Mouse (Mus musculus): ENCODE results near the gene Irak1bp1. TPM values are rescaled to one million over a fixed set of nuclear protein-coding genes. Genes with fewer than 3 reads are reported as not detected.

The Irak1bp1 gene
- polyA plus RNA-seq, 1 experiment from 2014 or later, result 38.3 TPM

DNA sequence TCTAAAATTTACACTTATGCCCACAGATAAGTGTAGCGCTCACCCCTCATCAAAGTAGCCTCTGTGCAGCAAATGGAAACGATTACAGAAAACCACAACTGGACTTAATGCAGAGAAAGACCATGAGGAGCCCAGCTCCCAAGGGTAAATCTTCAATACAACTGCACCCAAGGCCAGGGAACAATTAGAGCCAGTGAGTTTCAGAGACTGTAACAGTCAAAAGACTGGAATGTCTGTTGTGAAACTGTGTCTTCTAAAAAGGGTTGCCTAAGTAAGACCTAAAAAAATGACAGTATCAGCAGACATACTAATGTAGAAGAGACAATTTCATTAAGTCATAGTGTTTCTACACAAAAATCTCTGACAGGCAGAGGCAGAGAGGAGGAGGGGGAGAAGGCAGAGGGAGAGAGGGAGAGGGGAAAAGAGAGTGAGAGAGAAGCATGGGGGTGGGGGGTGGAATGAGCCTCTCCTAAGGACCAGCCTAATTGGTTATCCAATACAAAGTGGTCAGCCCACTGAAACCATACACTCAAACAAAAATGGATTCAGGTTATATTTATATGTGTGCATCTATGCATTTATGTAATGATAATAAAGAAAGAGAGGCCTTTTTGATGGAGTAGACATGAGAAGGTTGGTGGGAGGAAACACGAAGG lies 32.6 kb downstream of the Irak1bp1 start:
- no peak overlapping the region for H3K4me3 ChIP-seq (replicated peaks; ENCODE audit: low read length)
- H3K4me2 ChIP-seq (replicated peaks), result no peak overlapping the region
- peaks cover 11% of the 10 kb centered on the region for H3K36me3 ChIP-seq (replicated peaks; ENCODE audit: control insufficient read depth, insufficient read depth)
- H3K9me3 ChIP-seq (ENCODE audit: control insufficient read depth, low read length), result no peaks in the 10 kb centered on the region
- no peaks in the 10 kb centered on the region for H3K27me3 ChIP-seq (ENCODE audit: control insufficient read depth, insufficient read depth, low read length)
- 0 out of 2 replicates have a peak, but pooled peaks cover 2% of the 10 kb centered on the region for H3K4me1 ChIP-seq (replicated peaks; ENCODE audit: control insufficient read depth, insufficient read depth, low read length)
- no peak overlapping the region for H3K27ac ChIP-seq
- ATAC-seq (ENCODE audit: low FRiP score), result no peak
- H3K9ac ChIP-seq, result no peak overlapping the region
- no peak for DNase-seq (ENCODE audit: low spot score)
- WGBS, result 92% methylated on average over 3 of the region's 3 CpGs

DNA sequence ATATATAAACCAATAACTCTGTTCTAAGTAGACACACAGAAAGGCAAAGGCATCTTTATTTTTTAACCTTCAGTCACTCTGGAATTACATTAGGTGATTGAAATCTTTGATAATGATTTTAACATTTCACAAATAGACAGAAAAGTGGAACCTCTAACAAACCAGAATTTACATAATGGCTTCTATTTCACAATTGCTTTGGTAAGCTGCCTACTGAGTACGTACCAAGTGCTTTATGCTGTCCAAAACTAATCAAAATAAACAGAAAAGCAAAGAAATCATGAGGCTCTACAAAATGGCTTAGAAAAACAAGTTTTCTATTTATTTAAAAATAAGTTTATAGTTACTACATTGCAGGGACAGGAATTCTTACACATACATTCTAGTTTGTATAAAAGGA lies 36.8 kb downstream of the Irak1bp1 start:
- no peak overlapping the region for H3K4me2 ChIP-seq (replicated peaks)
- H3K4me3 ChIP-seq (replicated peaks; ENCODE audit: low read length), result no peak overlapping the region
- H3K27me3 ChIP-seq (ENCODE audit: control insufficient read depth, insufficient read depth, low read length), result no peaks in the 10 kb centered on the region
- H3K9me3 ChIP-seq (ENCODE audit: control insufficient read depth, low read length), result no peaks in the 10 kb centered on the region
- DNase-seq (ENCODE audit: low spot score), result no peak
- no peak overlapping the region for H3K9ac ChIP-seq
- 85% methylated on average over 1 of the region's 1 CpGs for WGBS
- H3K4me1 ChIP-seq (replicated peaks; ENCODE audit: control insufficient read depth, insufficient read depth, low read length), result 0 out of 2 replicates have a peak, but pooled peaks cover 2% of the 10 kb centered on the region
- no peak overlapping the region for H3K27ac ChIP-seq
- ATAC-seq (ENCODE audit: low FRiP score), result no peak
- peaks cover 29% of the 10 kb centered on the region for H3K36me3 ChIP-seq (replicated peaks; ENCODE audit: control insufficient read depth, insufficient read depth)

DNA sequence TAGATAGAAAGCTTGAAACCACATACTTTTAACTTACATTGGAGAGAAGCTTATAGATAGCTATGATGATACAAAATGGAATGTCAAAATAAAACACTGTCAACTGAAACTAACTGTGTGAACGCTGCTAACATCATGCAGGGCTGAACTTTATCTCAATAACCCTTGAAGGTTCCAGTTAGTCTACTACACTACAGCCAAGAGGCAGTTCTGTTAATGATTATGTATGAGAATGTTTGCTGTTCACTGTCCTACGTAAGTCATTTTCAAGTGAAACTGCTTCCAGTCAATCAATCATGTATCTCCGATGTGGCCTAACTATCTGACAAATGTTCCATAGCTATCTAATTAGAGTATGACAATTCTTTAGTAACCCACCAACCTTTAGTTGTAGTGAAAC lies 38.4 kb downstream of the Irak1bp1 start:
- ATAC-seq (ENCODE audit: low FRiP score) (no peak), DNase-seq (ENCODE audit: low spot score) (no peak)
- peaks cover 38% of the 10 kb centered on the region for H3K36me3 ChIP-seq (replicated peaks; ENCODE audit: control insufficient read depth, insufficient read depth)
- H3K27ac ChIP-seq, result no peak overlapping the region
- no peaks in the 10 kb centered on the region for H3K27me3 ChIP-seq (ENCODE audit: control insufficient read depth, insufficient read depth, low read length)
- no peak overlapping the region for H3K4me2 ChIP-seq (replicated peaks)
- 0 out of 2 replicates have a peak, but pooled peaks cover 2% of the 10 kb centered on the region for H3K4me1 ChIP-seq (replicated peaks; ENCODE audit: control insufficient read depth, insufficient read depth, low read length)
- WGBS, result 78% methylated on average over 3 of the region's 3 CpGs
- H3K4me3 ChIP-seq (replicated peaks; ENCODE audit: low read length), result no peak overlapping the region
- no peaks in the 10 kb centered on the region for H3K9me3 ChIP-seq (ENCODE audit: control insufficient read depth, low read length)
- H3K9ac ChIP-seq, result no peak overlapping the region

DNA sequence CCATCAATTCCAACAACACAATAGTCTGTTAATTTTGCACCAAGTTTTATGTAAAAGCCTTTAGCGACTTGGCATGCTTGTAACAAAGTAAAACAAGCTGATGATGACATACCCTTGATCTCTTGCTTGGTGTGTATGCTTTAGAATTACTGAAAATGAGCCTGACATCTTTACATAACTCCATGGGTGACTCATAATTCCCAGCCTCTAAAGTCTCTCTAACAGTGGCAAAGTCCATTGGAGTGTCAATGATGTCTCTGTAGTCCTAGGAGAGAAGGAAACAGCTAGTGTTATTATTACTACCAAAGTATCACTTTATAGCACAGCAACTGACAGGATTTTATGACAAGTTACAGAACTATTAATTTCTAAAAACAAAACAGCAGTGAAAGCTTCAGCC lies 47.7 kb downstream of the Irak1bp1 start:
- H3K27me3 ChIP-seq (ENCODE audit: control insufficient read depth, insufficient read depth, low read length), result no peaks in the 10 kb centered on the region
- no peak for DNase-seq (ENCODE audit: low spot score)
- no peak overlapping the region for H3K4me2 ChIP-seq (replicated peaks)
- no peak for ATAC-seq (ENCODE audit: low FRiP score)
- no peak overlapping the region for H3K4me3 ChIP-seq (replicated peaks; ENCODE audit: low read length)
- H3K9me3 ChIP-seq (ENCODE audit: control insufficient read depth, low read length), result no peaks in the 10 kb centered on the region
- WGBS, result 92% methylated on average over 1 of the region's 1 CpGs
- H3K9ac ChIP-seq, result no peak overlapping the region
- H3K36me3 ChIP-seq (replicated peaks; ENCODE audit: control insufficient read depth, insufficient read depth), result peaks cover 80% of the 10 kb centered on the region
- no peaks in the 10 kb centered on the region for H3K4me1 ChIP-seq (replicated peaks; ENCODE audit: control insufficient read depth, insufficient read depth, low read length)
- H3K27ac ChIP-seq, result no peak overlapping the region

DNA sequence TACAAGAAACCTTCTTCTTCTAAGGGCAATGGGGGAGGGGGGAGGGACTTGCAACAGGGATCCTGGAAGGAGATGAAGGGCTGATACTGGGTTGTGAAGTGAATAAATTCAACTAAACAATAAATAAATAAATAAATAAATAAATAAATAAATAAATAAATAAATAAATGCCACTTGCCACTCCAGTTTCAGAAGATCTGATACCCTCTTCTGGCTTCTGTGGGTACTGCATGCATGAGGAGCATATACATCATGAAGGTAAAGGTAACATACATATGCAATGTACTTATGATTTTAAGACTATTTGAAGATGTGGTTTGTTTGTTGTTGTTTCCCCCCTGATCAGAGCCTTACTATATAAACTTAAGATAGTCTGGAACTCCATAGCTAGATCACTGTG lies 54.8 kb downstream of the Irak1bp1 start:
- no peak overlapping the region for H3K4me3 ChIP-seq (replicated peaks; ENCODE audit: low read length)
- no peak overlapping the region for H3K9ac ChIP-seq
- no peak overlapping the region for H3K27ac ChIP-seq
- H3K4me1 ChIP-seq (replicated peaks; ENCODE audit: control insufficient read depth, insufficient read depth, low read length), result no peaks in the 10 kb centered on the region
- no peaks in the 10 kb centered on the region for H3K9me3 ChIP-seq (ENCODE audit: control insufficient read depth, low read length)
- no peak for DNase-seq (ENCODE audit: low spot score)
- H3K27me3 ChIP-seq (ENCODE audit: control insufficient read depth, insufficient read depth, low read length), result no peaks in the 10 kb centered on the region
- peaks cover 74% of the 10 kb centered on the region for H3K36me3 ChIP-seq (replicated peaks; ENCODE audit: control insufficient read depth, insufficient read depth)
- no peak overlapping the region for H3K4me2 ChIP-seq (replicated peaks)
- no peak for ATAC-seq (ENCODE audit: low FRiP score)

DNA sequence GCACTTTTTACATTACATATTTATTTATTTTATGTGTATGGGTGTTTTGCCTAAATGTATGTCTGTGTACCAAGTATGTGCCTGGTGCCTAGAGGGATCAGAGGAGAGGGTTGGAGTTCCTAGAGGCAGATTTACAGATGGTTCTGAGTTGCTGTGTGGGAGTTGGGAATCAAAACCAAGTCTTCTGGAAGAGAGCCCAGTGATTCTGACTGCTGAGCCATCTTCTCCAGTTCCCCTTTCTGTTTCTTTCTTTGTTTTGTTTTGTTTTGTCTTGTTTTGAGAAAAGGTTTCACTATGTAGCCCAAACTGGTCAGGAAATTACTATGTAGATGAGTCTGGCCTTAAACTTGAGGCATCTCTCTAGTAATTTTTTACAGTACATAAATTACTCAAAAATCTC lies 59.3 kb downstream of the Irak1bp1 start:
- no peak for DNase-seq (ENCODE audit: low spot score)
- ATAC-seq (ENCODE audit: low FRiP score), result no peak
- Histone ChIP-seq H3K9me3 (ENCODE audit: control insufficient read depth, low read length) (no peaks in the 10 kb centered on the region), H3K36me3 (replicated peaks; ENCODE audit: control insufficient read depth, insufficient read depth) (peaks cover 67% of the 10 kb centered on the region), H3K27me3 (ENCODE audit: control insufficient read depth, insufficient read depth, low read length) (no peaks in the 10 kb centered on the region), H3K4me2 (replicated peaks) (no peak overlapping the region), H3K4me3 (replicated peaks; ENCODE audit: low read length) (no peak overlapping the region), H3K9ac (no peak overlapping the region), H3K4me1 (replicated peaks; ENCODE audit: control insufficient read depth, insufficient read depth, low read length) (no peaks in the 10 kb centered on the region), H3K27ac (no peak overlapping the region)

Other genes with a start within 250 kb of the Irak1bp1 start
- 81.1 and 81.3 TPM in 2 replicates for gene Phip, start 146.0 kb downstream of the Irak1bp1 start, polyA plus RNA-seq (2014; fragmentation: Nextera tagmentation; extraction: Ambion mirVana)